Mouse (Mus musculus) urinary bladder, postnatal 14 days (tissue): Measurements from ENCODE around the gene Zfp292.

ENCODE experiments used
- DNase-seq: peaks from one replicate; pipeline ENCODE4 v3.0.0; 2021; ENCODE audit warnings: low spot score

Gene Zfp292

GRCm38 (mm10) chr4:34797294-34797983 lies 85.3 kb downstream of the Zfp292 start:
- DNase-seq: no peak

GRCm38 (mm10) chr4:34796294-34796693 lies 86.5 kb downstream of the Zfp292 start:
- no peak for DNase-seq

- DNase-seq: no peak
Observed at GRCm38 (mm10) chr4:34786476-34786875, 96.3 kb downstream of the Zfp292 start.

- DNase-seq: no peak
Observed at GRCm38 (mm10) chr4:34785646-34786045, 97.1 kb downstream of the Zfp292 start.

- no peak for DNase-seq
Observed at GRCm38 (mm10) chr4:34784865-34785264, 97.9 kb downstream of the Zfp292 start.

- DNase-seq: no peak
Observed at GRCm38 (mm10) chr4:34782730-34783129, 100.0 kb downstream of the Zfp292 start.

- DNase-seq: peak; percentile 90
Observed at GRCm38 (mm10) chr4:34777677-34778527, 104.9 kb downstream of the Zfp292 start, which contains the start of gene Smim8. TSS of gene Smim8 (minus strand) at chr4:34778423.

- DNase-seq: no peak
Observed at GRCm38 (mm10) chr4:34771652-34772371, 110.9 kb downstream of the Zfp292 start.

GRCm38 (mm10) chr4:34756163-34756562 lies 126.6 kb downstream of the Zfp292 start, which contains the start of gene Gm136:
TSS of gene Gm136 (minus strand) at chr4:34756263.
- no peak for DNase-seq
